Mouse (Mus musculus) forebrain, embryonic 15.5 days (tissue): ENCODE data around the gene Pebp1. TPM values are rescaled to one million over a fixed set of nuclear protein-coding genes. Genes with fewer than 3 reads are reported as not detected.
A peak's percentile ranks its signal among the peaks of the same experiment; 100 is the strongest.

Experiments used
- ATAC-seq: fragments of 200-750 bp; cut with Nextera tagmentation; replicated peaks from 2 replicates; pipeline ENCODE4 v1.8.0; 2017; ENCODE audit warnings: mild to moderate bottlenecking, moderate TSS enrichment, moderate library complexity
- H3K27ac ChIP-seq: fragments of 300-500 bp; sonication (generic); replicated peaks from 2 replicates; pipeline ENCODE4 v1.5.1; 2015; ENCODE audit warnings: mild to moderate bottlenecking, inconsistent platforms
- H3K27me3 ChIP-seq: fragments of 300-500 bp; sonication (generic); 2 replicates; pipeline ENCODE4 v1.6.1; 2015; ENCODE audit warnings: inconsistent platforms
- H3K36me3 ChIP-seq: fragments of 300-500 bp; sonication (generic); 2 replicates; pipeline ENCODE4 v1.6.1; 2015; ENCODE audit warnings: mild to moderate bottlenecking, inconsistent platforms
- H3K4me1 ChIP-seq: fragments of 300-500 bp; sonication (generic); 2 replicates; pipeline ENCODE4 v1.6.1; 2015; ENCODE audit warnings: inconsistent platforms
- H3K4me2 ChIP-seq: fragments of 300-500 bp; sonication (generic); replicated peaks from 2 replicates; pipeline ENCODE4 v1.6.1; 2015; ENCODE audit warnings: mild to moderate bottlenecking, inconsistent platforms
- H3K4me3 ChIP-seq: fragments of 300-500 bp; sonication (generic); 2 replicates; pipeline ENCODE4 v1.5.1; 2015; ENCODE audit warnings: mild to moderate bottlenecking, inconsistent platforms
- H3K9ac ChIP-seq: fragments of 300-500 bp; sonication (generic); replicated peaks from 2 replicates; pipeline ENCODE4 v1.6.1; 2015; ENCODE audit warnings: mild to moderate bottlenecking, inconsistent platforms
- H3K9me3 ChIP-seq: fragments of 300-500 bp; sonication (generic); 2 replicates; pipeline ENCODE4 v1.6.1; 2016; ENCODE audit warnings: inconsistent platforms
- WGBS: fragments of 180-500 bp; shearing (Covaris S2); methylation state at CpG from one replicate; pipeline ENCODE4 v1.1.7; 2015; ENCODE audit warnings: mixed read lengths; 5-methylcytosine and 5-hydroxymethylcytosine counted together
- polyA plus RNA-seq: library from polyadenylated mRNA; unstranded; fragments of >200 nt; fragmentation: Nextera tagmentation; extraction: Ambion mirVana; gene quantifications from 2 replicates; pipeline ENCODE4 v1.2.1, GENCODE M21; 2015

The Pebp1 gene
- polyA plus RNA-seq, 1 experiment from 2014 or later, result 1,178 TPM

- Histone ChIP-seq H3K4me1 (no peaks in the 10 kb centered on the region), H3K27me3 (no peaks in the 10 kb centered on the region), H3K9ac (no peak overlapping the region), H3K4me2 (no peak overlapping the region), H3K36me3 (peaks cover 68% of the 10 kb centered on the region), H3K27ac (no peak overlapping the region), H3K4me3 (no peak overlapping the region), H3K9me3 (no peaks in the 10 kb centered on the region)
- ATAC-seq, result no peak
- WGBS, result 92% methylated on average over 15 of the region's 15 CpGs
These were observed 29.1 kb downstream of the Pebp1 start for GRCm38 (mm10) chr5:117258276-117258675.

DNA sequence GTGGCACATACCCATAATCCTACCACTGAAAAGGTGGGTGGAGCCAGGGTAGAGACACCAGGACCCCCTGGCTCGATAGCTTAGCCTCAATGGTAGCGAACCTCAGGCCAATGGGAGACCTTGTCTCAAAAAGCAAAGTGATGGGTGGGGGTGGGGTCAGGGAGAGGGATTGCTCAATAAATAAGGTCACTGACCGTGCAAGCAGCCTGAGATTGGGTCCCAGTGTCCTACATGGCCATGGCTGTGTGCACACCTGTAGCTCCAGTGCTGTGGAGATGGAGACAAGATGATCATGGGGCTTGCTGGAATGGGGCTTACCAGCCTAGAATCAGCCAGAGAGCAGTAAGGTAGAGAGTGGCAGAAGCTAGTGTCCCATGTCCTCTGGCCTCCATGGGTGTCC lies 35.7 kb downstream of the Pebp1 start:
- no peaks in the 10 kb centered on the region; the same call in 1 of the 2 replicates for H3K4me1 ChIP-seq
- no peak overlapping the region for H3K27ac ChIP-seq
- WGBS, result 93% methylated on average over 3 of the region's 3 CpGs
- H3K27me3 ChIP-seq, result no peaks in the 10 kb centered on the region
- ATAC-seq, result no peak
- no peak overlapping the region for H3K4me2 ChIP-seq
- H3K9ac ChIP-seq, result no peak overlapping the region
- no peak overlapping the region for H3K4me3 ChIP-seq
- H3K36me3 ChIP-seq, result peaks cover 34% of the 10 kb centered on the region
- H3K9me3 ChIP-seq, result no peaks in the 10 kb centered on the region

- H3K4me1 ChIP-seq, result no peaks in the 10 kb centered on the region; the same call in 1 of the 2 replicates
- no peak overlapping the region for H3K27ac ChIP-seq
- H3K9me3 ChIP-seq, result no peaks in the 10 kb centered on the region
- no peak overlapping the region for H3K9ac ChIP-seq
- 85% methylated on average over 24 of the region's 24 CpGs for WGBS
- peaks cover 24% of the 10 kb centered on the region for H3K36me3 ChIP-seq
- no peak for ATAC-seq
- no peak overlapping the region for H3K4me2 ChIP-seq
- H3K4me3 ChIP-seq, result no peak overlapping the region
- H3K27me3 ChIP-seq, result no peaks in the 10 kb centered on the region
These were observed 36.6 kb downstream of the Pebp1 start for GRCm38 (mm10) chr5:117250796-117251195.

- H3K9ac ChIP-seq, result no peak overlapping the region
- peaks cover 7% of the 10 kb centered on the region for H3K4me1 ChIP-seq
- no peak overlapping the region for H3K4me2 ChIP-seq
- H3K9me3 ChIP-seq, result no peaks in the 10 kb centered on the region
- no peak overlapping the region for H3K27ac ChIP-seq
- no peak overlapping the region for H3K4me3 ChIP-seq
- no peaks in the 10 kb centered on the region for H3K27me3 ChIP-seq
- ATAC-seq, result no peak
- 31% methylated on average over 10 of the region's 10 CpGs for WGBS
- H3K36me3 ChIP-seq, result peaks cover 21% of the 10 kb centered on the region
These were observed 39.1 kb downstream of the Pebp1 start for GRCm38 (mm10) chr5:117248351-117248750.

DNA sequence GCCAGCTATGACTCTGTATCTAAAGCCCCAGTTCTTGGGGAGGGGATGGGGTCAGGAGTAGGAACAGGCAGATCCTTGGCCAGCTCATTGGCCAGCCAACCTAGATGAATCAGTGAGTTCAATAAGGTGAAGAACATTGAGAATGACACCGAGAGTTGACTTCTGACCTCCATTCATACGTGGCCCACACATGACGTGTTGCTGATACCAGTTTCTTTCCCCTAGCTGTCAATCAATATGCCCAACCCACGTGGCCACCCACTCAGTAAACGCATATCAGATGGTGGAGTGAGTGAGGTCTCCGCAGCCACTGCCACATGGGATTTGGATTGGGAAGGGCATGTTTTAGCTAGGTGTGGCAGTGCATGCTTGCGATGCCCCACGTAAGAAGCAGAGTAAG lies 42.3 kb downstream of the Pebp1 start:
- Histone ChIP-seq H3K27me3 (no peaks in the 10 kb centered on the region), H3K9me3 (no peaks in the 10 kb centered on the region), H3K4me2 (no peak overlapping the region), H3K4me3 (no peak overlapping the region), H3K27ac (no peak overlapping the region), H3K4me1 (peaks cover 21% of the 10 kb centered on the region), H3K9ac (no peak overlapping the region), H3K36me3 (no peaks in the 10 kb centered on the region)
- 94% methylated on average over 8 of the region's 8 CpGs for WGBS
- ATAC-seq, result no peak

- 24% methylated on average over 22 of the region's 22 CpGs for WGBS
These were observed 44.5 kb downstream of the Pebp1 start for GRCm38 (mm10) chr5:117242671-117243478.

GRCm38 (mm10) chr5:117241935-117242531 lies 45.4 kb downstream of the Pebp1 start:
- H3K27ac ChIP-seq, result peak overlapping the region; percentile 89
- H3K9me3 ChIP-seq, result no peaks in the 10 kb centered on the region
- H3K4me1 ChIP-seq, result peaks cover 26% of the 10 kb centered on the region
- no peaks in the 10 kb centered on the region for H3K36me3 ChIP-seq
- peak overlapping the region; percentile 72 for H3K9ac ChIP-seq
- H3K4me3 ChIP-seq, result peak overlapping the region; percentile 58
- no peaks in the 10 kb centered on the region for H3K27me3 ChIP-seq
- ATAC-seq, result peak; percentile 26
- H3K4me2 ChIP-seq, result peak overlapping the region; percentile 54
- WGBS, result 53% methylated on average over 16 of the region's 16 CpGs

More at GRCm38 (mm10) chr5:117242671-117243478, 44.5 kb downstream of the Pebp1 start:
- Histone ChIP-seq H3K4me3 (peak overlapping the region; percentile 58), H3K4me1 (peaks cover 26% of the 10 kb centered on the region), H3K27me3 (no peaks in the 10 kb centered on the region), H3K27ac (peak overlapping the region; percentile 89), H3K9me3 (no peaks in the 10 kb centered on the region), H3K36me3 (no peaks in the 10 kb centered on the region), H3K4me2 (peak overlapping the region; percentile 54), H3K9ac (peak overlapping the region; percentile 72)
- ATAC-seq, result peak; percentile 46; the same call in 1 of the 2 replicates

- Histone ChIP-seq H3K9me3 (no peaks in the 10 kb centered on the region), H3K4me2 (peak overlapping the region; percentile 54), H3K4me3 (peak overlapping the region; percentile 58), H3K27me3 (no peaks in the 10 kb centered on the region), H3K36me3 (no peaks in the 10 kb centered on the region), H3K27ac (peak overlapping the region; percentile 89), H3K4me1 (peaks cover 26% of the 10 kb centered on the region), H3K9ac (peak overlapping the region; percentile 72)
- WGBS, result 3% methylated on average over 32 of the region's 32 CpGs
- peak; percentile 61 for ATAC-seq
These were observed 46.6 kb downstream of the Pebp1 start for GRCm38 (mm10) chr5:117240761-117241322.

- H3K27ac ChIP-seq, result peak overlapping the region; percentile 89
- peaks cover 26% of the 10 kb centered on the region for H3K4me1 ChIP-seq
- WGBS, result 4% methylated on average over 12 of the region's 12 CpGs
- peak overlapping the region; percentile 54 for H3K4me2 ChIP-seq
- no peaks in the 10 kb centered on the region for H3K36me3 ChIP-seq
- peak overlapping the region; percentile 72 for H3K9ac ChIP-seq
- peak; percentile 73 for ATAC-seq
- no peaks in the 10 kb centered on the region for H3K9me3 ChIP-seq
- peak overlapping the region; percentile 58 for H3K4me3 ChIP-seq
- H3K27me3 ChIP-seq, result no peaks in the 10 kb centered on the region
These were observed 47.1 kb downstream of the Pebp1 start for GRCm38 (mm10) chr5:117240321-117240731.

GRCm38 (mm10) chr5:117239106-117239505 lies 48.3 kb downstream of the Pebp1 start:
- 80% methylated on average over 4 of the region's 4 CpGs for WGBS
- H3K4me1 ChIP-seq, result peaks cover 26% of the 10 kb centered on the region
- H3K4me3 ChIP-seq, result no peak overlapping the region
- H3K4me2 ChIP-seq, result no peak overlapping the region
- ATAC-seq, result no peak
- no peaks in the 10 kb centered on the region for H3K27me3 ChIP-seq
- no peak overlapping the region for H3K27ac ChIP-seq
- no peaks in the 10 kb centered on the region for H3K36me3 ChIP-seq
- H3K9me3 ChIP-seq, result no peaks in the 10 kb centered on the region
- H3K9ac ChIP-seq, result no peak overlapping the region

- H3K9ac ChIP-seq, result no peak overlapping the region
- no peak overlapping the region for H3K27ac ChIP-seq
- H3K36me3 ChIP-seq, result no peaks in the 10 kb centered on the region
- 86% methylated on average over 5 of the region's 5 CpGs for WGBS
- H3K4me1 ChIP-seq, result peaks cover 8% of the 10 kb centered on the region
- no peak overlapping the region for H3K4me3 ChIP-seq
- H3K4me2 ChIP-seq, result no peak overlapping the region
- no peak for ATAC-seq
- H3K27me3 ChIP-seq, result no peaks in the 10 kb centered on the region
- no peaks in the 10 kb centered on the region for H3K9me3 ChIP-seq
These were observed 50.9 kb downstream of the Pebp1 start for GRCm38 (mm10) chr5:117236540-117236939.
